Mouse (Mus musculus) C2C12 (cell line): ENCODE data around the gene Tnni3k.

Experiments used
- CTCF ChIP-seq: IDR thresholded peaks from one replicate; pipeline ENCODE4 v1.5.1; 2011; ENCODE audit not compliant: control insufficient read depth, insufficient read depth, insufficient read length
- FOSL1 ChIP-seq: IDR thresholded peaks from one replicate; pipeline ENCODE4 v1.8.0; 2011; ENCODE audit warnings: mild to moderate bottlenecking, low read length; ENCODE audit not compliant: poor library complexity, insufficient read depth, severe bottlenecking
- MAX ChIP-seq: IDR thresholded peaks from one replicate; pipeline ENCODE4 v1.6.1; 2011; ENCODE audit warnings: mild to moderate bottlenecking, control low read depth
- MYOD1 ChIP-seq: IDR thresholded peaks from one replicate; pipeline ENCODE4 v1.6.1; 2011; ENCODE audit warnings: low read depth; ENCODE audit not compliant: control insufficient read depth, insufficient read length
- MYOG ChIP-seq: IDR thresholded peaks from one replicate; pipeline ENCODE4 v1.6.1; 2011; ENCODE audit not compliant: control insufficient read depth, insufficient read length; ENCODE audit errors: extremely low read depth
- USF1 ChIP-seq: IDR thresholded peaks from one replicate; pipeline ENCODE4 v1.6.1; 2011; ENCODE audit warnings: low read depth, mild to moderate bottlenecking, control low read depth, moderate library complexity

DNA sequence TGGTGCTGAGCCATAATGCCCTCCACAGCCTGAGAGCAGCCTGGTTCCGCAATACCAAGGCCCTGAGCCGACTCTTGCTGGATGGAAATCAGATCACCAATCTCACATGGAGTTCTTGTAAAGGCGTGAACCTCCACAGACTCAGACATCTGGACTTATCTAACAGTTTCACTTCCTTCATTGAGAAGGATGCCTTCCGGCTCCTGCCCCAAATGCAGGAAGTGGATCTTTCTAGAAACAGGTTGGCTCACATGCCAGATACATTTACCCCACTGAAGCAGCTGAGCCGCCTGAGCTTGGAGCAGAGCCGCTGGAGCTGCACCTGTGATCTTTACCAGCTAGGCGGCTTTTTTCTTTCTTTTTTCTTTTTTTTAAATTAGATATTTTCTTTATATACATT is 213.0 kb downstream of the Tnni3k start:
- TF ChIP-seq FOSL1 (no peak), MYOD1 (no peak), CTCF (no peak), USF1 (no peak), MAX (no peak), MYOG (no peak)
